Mouse (Mus musculus): ENCODE measurements around the gene Pigs.

Pigs gene

GRCm38 (mm10) chr11:78367456-78368225 lies 39.4 kb downstream of the Pigs start:
- DNase-seq: no peak

- peak; percentile 57 for DNase-seq
Observed at GRCm38 (mm10) chr11:78370389-78370788, 42.2 kb downstream of the Pigs start.

GRCm38 (mm10) chr11:78371711-78372110 lies 43.5 kb downstream of the Pigs start:
- no peak for DNase-seq

DNA sequence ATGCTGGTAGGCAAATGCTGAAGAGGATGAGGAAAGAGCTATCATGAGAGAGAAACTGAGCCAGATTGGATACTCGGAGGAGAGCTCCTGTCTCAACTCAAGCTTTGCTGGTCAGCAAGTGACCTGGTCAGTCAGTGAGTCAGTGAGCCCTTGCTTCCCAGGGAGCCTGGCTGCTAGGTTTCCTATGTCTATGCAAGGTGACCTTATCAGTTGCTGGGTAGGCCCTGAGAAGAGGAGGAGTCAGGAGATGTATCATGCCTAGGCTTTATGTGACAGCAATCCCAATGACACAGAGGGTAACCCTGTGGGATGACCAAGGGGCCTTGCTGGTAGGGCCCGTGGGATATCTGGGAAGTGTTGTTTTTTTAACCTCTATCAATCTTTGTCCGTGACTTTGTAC lies 44.0 kb downstream of the Pigs start:
- DNase-seq: no peak

- DNase-seq: peak; percentile 82
Observed at GRCm38 (mm10) chr11:78372610-78373009, 44.4 kb downstream of the Pigs start.

- DNase-seq: peak; percentile 55
Observed at GRCm38 (mm10) chr11:78374147-78374546, 45.9 kb downstream of the Pigs start.

DNA sequence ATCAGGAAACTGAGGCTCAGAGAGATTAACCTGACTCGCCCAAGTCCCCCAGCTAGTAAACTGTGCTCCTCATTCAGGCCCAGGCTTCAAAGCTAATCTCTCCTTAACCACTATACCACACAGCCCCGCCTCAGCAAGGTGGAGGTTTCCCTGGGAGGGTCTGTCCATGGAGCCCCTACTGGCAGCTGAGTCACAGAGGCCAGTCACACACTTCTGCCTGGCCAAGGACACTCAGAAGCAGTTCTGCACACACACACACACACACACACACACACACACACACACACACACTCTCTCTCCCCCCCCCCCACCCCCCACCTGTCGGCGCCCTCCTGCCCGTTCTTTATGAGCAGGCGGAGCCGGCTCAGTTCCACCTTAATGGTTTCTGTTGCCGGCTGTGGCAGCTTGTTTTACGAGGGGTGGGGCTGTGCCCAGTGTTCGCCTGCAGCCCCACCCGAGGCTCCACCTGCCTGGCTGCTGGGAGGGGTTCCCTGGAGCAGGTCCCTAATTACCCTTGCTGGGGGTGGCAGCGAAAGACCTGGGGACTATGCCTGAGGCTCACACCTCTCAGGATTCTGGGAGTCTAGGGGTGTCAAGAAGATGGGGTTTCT lies 49.4 kb downstream of the Pigs start:
- peak; percentile 63 for DNase-seq

DNA sequence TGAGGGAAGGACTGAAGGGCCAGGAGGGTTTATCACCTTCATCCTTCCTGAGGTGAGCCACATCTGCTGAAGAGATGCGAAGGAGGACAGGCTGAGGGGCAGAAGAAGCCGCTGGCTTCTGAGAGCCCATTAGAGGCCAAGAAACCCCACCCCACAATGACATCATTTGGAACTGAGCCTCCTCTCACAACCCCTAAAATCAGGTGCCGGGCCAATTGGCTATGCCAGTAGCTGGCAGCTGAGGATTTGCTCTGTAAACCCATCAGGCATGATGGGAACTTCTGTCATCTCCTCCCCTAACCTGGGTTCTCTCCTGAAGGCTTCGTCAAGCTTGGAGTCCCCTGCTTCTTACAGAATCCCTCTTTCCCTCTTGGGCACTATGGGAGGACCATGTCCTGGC lies 52.1 kb downstream of the Pigs start:
- DNase-seq: no peak

- DNase-seq: no peak
Observed at GRCm38 (mm10) chr11:78380996-78381395, 52.8 kb downstream of the Pigs start.

GRCm38 (mm10) chr11:78382286-78382685 lies 54.1 kb downstream of the Pigs start:
- DNase-seq: no peak

- no peak for DNase-seq
Observed at GRCm38 (mm10) chr11:78382701-78383100, 54.5 kb downstream of the Pigs start.

- no peak for DNase-seq
Observed at GRCm38 (mm10) chr11:78385776-78386175, 57.6 kb downstream of the Pigs start.

GRCm38 (mm10) chr11:78386508-78387043 lies 58.4 kb downstream of the Pigs start, which contains the start of gene Foxn1:
TSS of gene Foxn1 (minus strand) at chr11:78386558.
- no peak for DNase-seq
